Mouse (Mus musculus) liver, postnatal 0 days (tissue): ENCODE measurements around the gene Ifngr2.

Source experiments
- CTCF ChIP-seq: sonication (generic); IDR thresholded peaks from 2 replicates; pipeline ENCODE4 v1.5.1; 2016; ENCODE audit warnings: antibody characterized with exemption, low read depth
- EP300 ChIP-seq: IDR thresholded peaks from 2 replicates; pipeline ENCODE4 v1.6.1; 2016; ENCODE audit warnings: antibody characterized with exemption, low read depth, mild to moderate bottlenecking

- TF ChIP-seq CTCF (no peak), EP300 (no peak)
Observed at GRCm38 (mm10) chr16:91513099-91513498, 33.8 kb upstream of the Ifngr2 start.
